Mouse (Mus musculus) heart, adult 11 months (tissue): ENCODE results near the gene Cnih3.

Experiments used
- DNase-seq: peaks from one replicate; pipeline ENCODE4 v3.0.0; 2022

Cnih3 gene

GRCm38 (mm10) chr1:181352367-181353199 lies at the start of gene Cnih3:
Cnih3 (plus strand) TSS chr1:181352628.
- peak; percentile 89 for DNase-seq

GRCm38 (mm10) chr1:181307981-181308380 lies 44.4 kb upstream of the Cnih3 start:
- DNase-seq = peak; percentile 80

GRCm38 (mm10) chr1:181310712-181311111 lies 41.7 kb upstream of the Cnih3 start:
- peak; percentile 75 for DNase-seq

GRCm38 (mm10) chr1:181312115-181313045 lies 40.0 kb upstream of the Cnih3 start:
- DNase-seq = peak; percentile 79

- DNase-seq = peak; percentile 71
Measured at GRCm38 (mm10) chr1:181313046-181313415, 39.4 kb upstream of the Cnih3 start.

GRCm38 (mm10) chr1:181314301-181314700 lies 38.1 kb upstream of the Cnih3 start:
- DNase-seq = peak; percentile 83

GRCm38 (mm10) chr1:181315350-181315749 lies 37.1 kb upstream of the Cnih3 start:
- peak; percentile 9 for DNase-seq

GRCm38 (mm10) chr1:181316571-181316970 lies 35.9 kb upstream of the Cnih3 start:
- peak; percentile 79 for DNase-seq

- peak; percentile 58 for DNase-seq
Measured at GRCm38 (mm10) chr1:181319466-181319865, 33.0 kb upstream of the Cnih3 start.

GRCm38 (mm10) chr1:181321149-181321548 lies 31.3 kb upstream of the Cnih3 start:
- peak; percentile 53 for DNase-seq

GRCm38 (mm10) chr1:181323134-181323533 lies 29.3 kb upstream of the Cnih3 start:
- DNase-seq = peak; percentile 30

- DNase-seq = peak; percentile 37
Measured at GRCm38 (mm10) chr1:181327137-181327536, 25.3 kb upstream of the Cnih3 start.

- peak; percentile 80 for DNase-seq
Measured at GRCm38 (mm10) chr1:181327636-181328420, 24.6 kb upstream of the Cnih3 start.

- peak; percentile 73 for DNase-seq
Measured at GRCm38 (mm10) chr1:181329110-181329509, 23.3 kb upstream of the Cnih3 start.

GRCm38 (mm10) chr1:181332597-181332996 lies 19.8 kb upstream of the Cnih3 start:
- peak; percentile 95 for DNase-seq

GRCm38 (mm10) chr1:181334329-181335018 lies 18.0 kb upstream of the Cnih3 start:
- DNase-seq = no peak

GRCm38 (mm10) chr1:181335019-181335365 lies 17.4 kb upstream of the Cnih3 start:
- DNase-seq = no peak

GRCm38 (mm10) chr1:181335388-181335787 lies 17.0 kb upstream of the Cnih3 start:
- no peak for DNase-seq

GRCm38 (mm10) chr1:181336857-181337256 lies 15.6 kb upstream of the Cnih3 start:
- no peak for DNase-seq

GRCm38 (mm10) chr1:181339106-181339505 lies 13.3 kb upstream of the Cnih3 start:
- no peak for DNase-seq

GRCm38 (mm10) chr1:181345547-181345946 lies 6.9 kb upstream of the Cnih3 start:
- DNase-seq = peak; percentile 96

GRCm38 (mm10) chr1:181352043-181352366 lies 423 bp upstream of the Cnih3 start:
- no peak for DNase-seq
